Mouse (Mus musculus): Measurements from ENCODE around the gene Abcg5. TPM values are rescaled to one million over a fixed set of nuclear protein-coding genes. Genes with fewer than 3 reads are reported as not detected.

The Abcg5 gene
- polyA plus RNA-seq (2012; ENCODE audit: low replicate concordance) = not detected in 2 replicates

DNA sequence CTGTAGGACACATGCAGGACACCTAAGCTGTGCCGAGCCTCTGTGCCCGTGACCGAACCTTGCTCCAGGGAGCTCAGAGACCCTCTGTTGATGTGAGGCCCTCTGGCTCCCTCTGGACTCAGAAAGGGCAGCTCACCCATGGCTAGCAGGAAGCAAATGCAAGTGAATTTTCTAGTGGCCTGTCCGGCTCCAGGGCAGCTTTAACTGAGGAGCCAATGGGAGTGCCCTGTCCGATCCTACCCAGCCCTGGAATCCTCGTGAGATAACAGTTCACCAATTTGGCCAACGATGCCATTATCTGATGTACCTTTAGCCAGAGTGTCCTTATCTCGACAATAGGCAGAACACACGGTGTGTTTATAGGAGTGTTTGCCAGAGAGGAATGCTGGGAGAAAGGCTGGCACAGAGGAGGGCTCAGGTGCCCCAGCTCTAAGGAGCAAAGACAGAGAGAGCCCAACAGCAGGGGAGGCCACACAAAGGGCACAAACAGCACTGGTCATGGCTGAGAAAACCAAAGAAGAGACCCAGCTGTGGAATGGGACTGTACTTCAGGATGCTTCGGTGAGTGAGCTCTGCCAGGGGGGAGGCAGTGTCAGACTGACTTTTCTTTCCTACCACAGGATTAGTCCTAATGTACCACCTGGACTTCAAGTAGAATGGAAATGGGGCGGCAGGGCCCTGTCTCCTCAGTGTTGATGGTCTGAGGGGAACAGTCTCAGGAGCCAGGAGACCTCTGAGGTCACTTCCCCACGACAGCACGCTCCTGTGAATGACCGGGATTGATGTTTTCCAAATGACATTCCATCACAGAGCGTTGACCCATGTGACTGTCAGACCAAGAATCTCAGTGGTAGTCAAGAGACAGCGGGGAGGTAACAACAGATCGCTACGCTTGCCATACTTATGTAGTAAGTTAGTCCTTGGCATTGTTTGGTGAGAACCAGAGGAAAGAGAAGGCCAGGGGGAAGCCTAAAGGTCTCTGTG, at the start of gene Abcg5:
TSS of gene Abcg5 (minus strand) at position 278 of the 984 bp plus-strand sequence.

GRCm38 (mm10) chr17:84675951-84676366, 6.9 kb downstream of the Abcg5 start, which contains the start of gene Abcg8:
Gene Abcg8, plus strand, starts transcription at chr17:84676302.

GRCm38 (mm10) chr17:84626276-84626856, 56.4 kb downstream of the Abcg5 start, which contains the start of gene Dync2li1:
Gene Dync2li1, plus strand, starts transcription at chr17:84626496.

Other genes with a start within 250 kb of the Abcg5 start
- 2.2 and 4.9 TPM in 2 replicates for gene Thada, start 216.8 kb downstream of the Abcg5 start, polyA plus RNA-seq (2012; ENCODE audit: low replicate concordance)
- gene Plekhh2, start 171.1 kb downstream of the Abcg5 start, polyA plus RNA-seq (2012; ENCODE audit: low replicate concordance) = 0.03 and 0.04 TPM in 2 replicates
- 0.51 TPM in 1 of 2 replicates, not detected in the other for gene Dync2li1, start 56.5 kb downstream of the Abcg5 start, polyA plus RNA-seq (2012; ENCODE audit: low replicate concordance)
- not detected in 2 replicates for gene Abcg8, start 6.7 kb downstream of the Abcg5 start, polyA plus RNA-seq (2012; ENCODE audit: low replicate concordance)
- gene Lrpprc, start 107.8 kb upstream of the Abcg5 start, polyA plus RNA-seq (2012; ENCODE audit: low replicate concordance) = 5.2 and 6.4 TPM in 2 replicates

Measured in hematopoietic multipotent progenitor cell, adult 10-12 weeks (in vitro differentiated cells).